Mouse (Mus musculus) frontal cortex, adult (tissue): Measurements from ENCODE around the gene Glmp.
"Not testable (repeated sequence)": the region's sequence is repeated elsewhere in the genome, so short reads cannot be mapped to it uniquely, and the experiment has no call there.

Source experiments
- ATAC-seq: cut with Nextera tagmentation; 2 replicates; pipeline ENCODE4 v1.9.2; 2017; ENCODE audit warnings: mild to moderate bottlenecking, moderate library complexity, mixed read lengths; ENCODE audit not compliant: low TSS enrichment

Gene Glmp

DNA sequence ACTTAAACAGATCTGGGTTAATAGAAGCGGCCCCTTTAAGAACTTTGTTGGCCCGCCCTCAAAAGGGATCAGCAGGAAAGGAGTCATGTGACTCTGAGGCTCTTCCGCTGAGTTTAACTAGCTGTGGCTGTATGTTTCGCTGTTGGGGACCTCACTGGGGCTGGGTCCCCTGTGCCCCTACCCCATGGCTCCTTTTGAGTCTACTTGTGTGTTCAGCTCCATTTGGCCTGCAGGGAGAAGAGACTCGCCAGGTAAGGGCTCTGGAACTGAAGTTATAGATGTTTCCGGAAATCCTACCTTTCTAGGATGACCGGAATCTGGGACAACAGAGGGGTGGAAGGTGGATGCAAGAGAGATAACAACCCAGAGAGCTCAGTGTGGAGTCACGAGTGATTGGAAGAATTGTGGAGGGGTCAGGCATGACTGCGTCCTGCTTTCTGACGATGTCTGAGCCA is at the start of gene Glmp:
TSS of gene Glmp (plus strand) at position 73 of the 455 bp plus-strand sequence.
- peak; percentile 82 for ATAC-seq

DNA sequence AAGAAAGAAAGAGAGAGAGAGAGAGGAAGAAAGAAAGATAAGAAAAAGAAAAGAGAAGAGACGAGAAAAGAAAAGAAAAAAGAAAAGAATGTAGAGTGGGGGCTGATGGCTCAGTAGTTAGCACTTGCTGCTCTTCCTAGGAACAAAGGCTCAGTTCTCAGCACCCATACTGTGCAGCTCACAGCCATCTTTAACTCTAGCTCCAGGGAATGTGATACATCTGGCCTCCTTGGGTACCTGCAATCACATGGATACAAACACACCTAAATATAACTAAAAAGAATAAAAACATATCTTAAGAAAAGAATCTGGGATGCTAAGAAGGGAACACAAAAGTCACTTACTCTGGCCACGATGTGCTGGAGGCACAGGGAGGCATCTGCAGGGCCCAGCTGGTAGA is 48.7 kb upstream of the Glmp start:
- ATAC-seq = no peak

DNA sequence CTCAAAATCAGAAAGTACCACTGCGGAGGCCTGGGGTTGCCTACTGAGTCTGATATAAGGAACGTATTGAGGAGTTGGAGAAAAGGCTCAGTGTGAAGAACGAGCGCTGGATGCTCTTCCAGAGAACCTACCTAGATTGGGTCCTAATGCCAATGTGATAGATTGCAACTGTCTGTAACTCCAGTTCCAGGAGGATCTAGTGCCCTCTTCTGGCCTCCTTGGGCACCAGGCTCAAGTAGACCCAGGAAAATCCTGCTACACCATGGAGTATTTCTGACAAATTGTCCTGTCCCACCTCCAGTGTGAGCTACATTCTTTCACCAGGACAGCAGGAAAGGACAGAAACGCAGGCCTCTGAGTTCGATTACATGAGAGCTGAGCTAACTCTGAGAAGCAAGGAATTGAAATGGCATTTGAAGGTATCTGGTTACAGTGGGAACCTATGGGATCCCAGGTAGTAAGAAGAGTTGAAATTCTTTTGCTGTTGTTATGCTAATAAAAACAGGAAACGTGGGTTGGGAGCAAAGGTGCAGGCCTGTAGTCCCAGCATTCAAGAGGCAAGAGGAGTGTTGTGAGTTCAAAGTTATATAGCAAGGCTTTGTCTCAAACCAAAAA is 48.2 kb upstream of the Glmp start:
- peak; percentile 77; the same call in 1 of the 2 replicates for ATAC-seq

DNA sequence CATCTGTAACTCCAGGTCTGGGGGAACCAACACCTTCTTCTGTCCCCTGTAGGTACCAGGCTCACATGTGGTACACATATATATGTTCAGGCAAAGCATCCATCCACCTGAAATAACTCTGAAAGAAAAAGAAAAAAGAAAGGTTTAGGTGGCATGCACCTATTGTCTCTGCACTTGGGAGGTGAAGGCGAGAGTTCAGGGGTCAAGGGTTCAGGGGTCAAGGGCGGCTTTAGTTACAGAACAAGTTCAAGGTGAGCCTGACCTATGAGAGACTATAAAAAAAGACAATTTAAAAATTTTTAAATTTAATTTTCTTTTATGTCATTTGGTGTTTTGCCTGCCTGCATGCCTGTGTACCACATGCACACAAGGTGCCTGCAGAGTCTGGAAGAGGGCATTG is 44.8 kb upstream of the Glmp start:
- no peak for ATAC-seq

DNA sequence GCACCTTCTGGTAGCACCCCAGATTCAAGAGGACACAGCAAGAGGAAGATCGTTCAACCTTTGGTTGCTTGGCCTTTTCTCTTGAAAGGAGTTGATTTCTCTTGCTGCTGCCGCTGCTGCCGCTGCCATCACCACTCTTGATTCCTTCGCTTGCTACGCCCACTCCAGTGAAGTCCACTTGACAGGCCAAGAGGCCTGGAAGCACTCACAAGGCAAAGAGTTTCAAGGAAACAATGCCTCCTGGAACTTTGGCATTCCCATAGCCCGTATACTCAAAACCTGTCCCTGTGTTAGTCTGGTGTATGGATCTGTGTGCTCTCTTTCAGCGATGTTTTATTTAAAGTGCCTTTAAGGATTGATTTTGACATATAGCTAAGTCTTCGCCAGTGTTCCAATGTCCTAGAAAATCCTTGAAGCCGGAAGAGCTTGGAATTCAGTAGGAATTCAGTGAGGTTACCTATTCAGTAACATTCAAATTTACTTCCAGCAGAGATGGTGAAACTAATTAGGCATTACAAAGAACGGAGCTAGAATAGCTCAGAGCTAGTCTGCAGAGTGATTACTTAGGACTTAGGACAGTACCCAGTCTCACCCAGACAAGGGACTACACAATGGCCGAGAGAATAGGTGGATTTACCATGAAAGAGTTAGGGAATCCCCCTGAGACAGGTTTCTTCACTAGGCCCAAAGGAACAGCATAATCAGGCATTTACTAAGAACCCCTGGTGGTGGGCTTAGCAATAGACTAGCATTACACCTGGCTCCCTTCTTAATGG is 43.5 kb upstream of the Glmp start:
- not testable (repeated sequence) for ATAC-seq

DNA sequence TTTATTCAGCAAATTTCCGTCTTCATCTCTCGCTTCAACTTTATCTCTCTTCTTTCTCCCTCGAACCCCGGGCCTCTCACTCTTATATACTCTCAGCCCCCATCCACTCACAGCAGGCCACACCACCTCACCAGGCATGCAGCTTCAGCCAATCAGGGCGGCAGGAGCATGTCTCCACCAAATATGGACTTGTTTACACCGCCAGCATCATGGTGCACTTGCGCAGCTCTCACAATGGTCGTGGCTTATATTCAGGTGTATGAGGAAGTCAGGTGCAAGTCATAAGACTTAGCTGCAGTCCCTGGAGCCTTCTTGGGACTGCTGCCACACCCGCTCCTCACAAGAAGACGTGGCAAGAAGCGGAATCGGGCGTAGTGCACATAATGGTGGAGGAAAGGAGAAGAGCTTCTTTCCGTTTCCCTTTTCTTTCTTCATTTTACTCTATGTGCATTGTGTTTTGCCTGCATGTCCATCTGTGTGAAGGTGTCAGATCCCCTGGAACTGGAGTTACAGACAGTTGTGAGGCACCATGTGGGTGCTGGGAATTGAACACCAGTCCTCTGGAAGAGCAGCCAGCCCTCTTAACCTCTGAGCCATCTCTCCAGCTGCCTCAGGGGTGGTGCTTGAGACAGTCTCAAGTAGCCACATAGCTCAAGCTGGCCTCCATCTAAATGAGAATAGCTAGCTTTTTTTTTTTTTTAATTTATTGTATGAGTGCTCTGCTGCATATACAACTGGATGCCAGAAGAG is 39.8 kb upstream of the Glmp start:
- ATAC-seq = not testable (repeated sequence)

DNA sequence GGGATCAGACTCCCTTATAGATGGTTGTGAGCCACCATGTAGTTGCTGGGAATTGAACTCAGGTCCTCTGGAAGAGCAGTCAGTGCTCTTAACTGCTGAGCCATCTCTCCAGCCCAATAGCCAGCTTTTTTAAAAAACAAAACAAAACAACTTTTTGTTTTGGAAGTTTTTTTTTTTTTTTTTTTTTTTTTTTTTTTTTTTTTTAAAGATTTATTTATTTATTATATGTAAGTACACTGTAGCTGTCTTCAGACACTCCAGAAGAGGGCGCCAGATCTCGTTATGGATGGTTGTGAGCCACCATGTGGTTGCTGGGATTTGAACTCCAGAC is 39.3 kb upstream of the Glmp start:
- ATAC-seq = not testable (repeated sequence)

DNA sequence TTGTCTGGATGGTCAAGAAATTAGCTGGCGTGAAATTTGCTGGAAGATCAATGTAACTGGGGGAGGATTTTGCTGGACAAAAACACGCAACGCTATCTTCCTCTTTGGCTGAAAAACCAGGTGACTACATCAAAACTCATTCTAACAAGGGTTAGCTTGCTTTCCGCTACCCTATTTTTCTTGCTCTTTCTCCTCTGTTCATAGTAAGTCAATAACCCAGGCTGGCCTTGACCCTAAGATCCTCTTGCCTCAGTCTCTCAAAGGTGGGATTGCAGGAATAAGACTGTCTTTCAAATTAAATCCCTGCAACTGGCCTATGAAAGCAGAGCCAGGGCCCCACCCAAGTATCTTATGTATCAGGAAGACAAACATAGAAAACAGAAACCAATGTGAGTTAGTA is 37.7 kb upstream of the Glmp start, which contains the start of gene Gm38392:
TSS of gene Gm38392 (minus strand) at position 101 of the 400 bp plus-strand sequence.
- no peak for ATAC-seq

DNA sequence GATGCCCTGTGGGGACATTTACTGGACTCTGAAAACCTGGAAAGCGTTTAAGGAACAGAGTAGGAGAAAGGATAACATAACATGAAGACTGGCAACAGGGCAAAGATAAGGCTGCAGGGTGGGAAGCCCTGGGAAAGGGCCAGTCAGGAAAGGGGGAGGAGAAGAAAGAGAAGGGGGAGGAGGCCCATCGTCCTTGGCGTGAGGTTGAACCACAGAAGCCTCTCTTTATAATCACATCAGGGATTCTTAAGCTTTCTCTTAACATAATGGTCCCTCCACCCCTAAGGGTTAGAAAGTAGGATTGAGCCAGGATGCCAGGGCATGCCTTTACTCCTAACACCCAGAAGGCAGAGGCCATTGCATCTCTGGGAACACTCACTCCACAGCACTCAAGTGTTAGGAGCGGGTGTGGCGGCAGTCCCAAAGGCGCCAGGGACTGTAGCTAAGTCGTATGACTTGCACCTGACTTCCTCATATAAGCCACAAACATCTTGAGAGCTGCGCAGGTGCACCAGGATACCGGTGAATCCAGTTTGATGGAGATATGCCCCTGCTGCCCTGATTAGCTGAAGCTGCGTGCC is 36.6 kb upstream of the Glmp start:
- not testable (repeated sequence) for ATAC-seq

DNA sequence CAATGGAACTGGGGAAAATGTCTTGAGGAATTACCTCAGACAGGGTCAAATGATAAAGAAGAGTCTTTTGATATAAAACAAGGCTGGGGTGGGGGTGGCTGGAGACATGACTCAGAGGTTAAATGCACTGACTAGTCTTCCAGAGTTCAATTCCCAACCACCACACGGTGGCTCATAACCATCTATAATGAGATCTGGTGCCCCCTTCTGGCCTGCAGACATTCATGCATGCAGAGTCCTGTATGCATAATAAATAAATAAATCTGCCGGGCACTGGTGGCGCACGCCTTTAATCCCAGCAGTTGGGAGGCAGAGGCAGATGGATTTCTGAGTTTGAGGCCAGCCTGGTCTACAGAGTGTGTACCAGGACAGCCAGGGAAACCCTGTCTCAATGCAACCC is 32.9 kb upstream of the Glmp start:
- no peak for ATAC-seq

DNA sequence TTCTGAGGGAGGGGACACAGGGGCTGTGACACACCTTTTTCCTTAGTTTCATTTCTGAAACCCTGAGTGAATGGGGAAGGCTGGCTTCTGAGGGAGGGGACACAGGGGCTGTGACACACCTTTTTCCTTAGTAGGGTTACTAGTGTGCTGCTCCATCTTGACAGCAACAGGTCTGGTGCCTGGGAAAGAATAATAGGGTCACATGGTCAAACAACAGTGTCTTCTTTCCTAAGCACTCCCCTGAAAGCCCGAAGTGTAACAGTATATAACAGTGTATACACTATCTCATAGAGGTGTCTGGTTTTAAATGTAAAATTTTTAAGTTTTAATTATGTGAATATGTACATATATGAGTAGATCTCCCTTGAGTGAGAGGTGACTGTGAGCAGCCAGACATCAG is 29.6 kb upstream of the Glmp start:
- not testable (repeated sequence) for ATAC-seq

DNA sequence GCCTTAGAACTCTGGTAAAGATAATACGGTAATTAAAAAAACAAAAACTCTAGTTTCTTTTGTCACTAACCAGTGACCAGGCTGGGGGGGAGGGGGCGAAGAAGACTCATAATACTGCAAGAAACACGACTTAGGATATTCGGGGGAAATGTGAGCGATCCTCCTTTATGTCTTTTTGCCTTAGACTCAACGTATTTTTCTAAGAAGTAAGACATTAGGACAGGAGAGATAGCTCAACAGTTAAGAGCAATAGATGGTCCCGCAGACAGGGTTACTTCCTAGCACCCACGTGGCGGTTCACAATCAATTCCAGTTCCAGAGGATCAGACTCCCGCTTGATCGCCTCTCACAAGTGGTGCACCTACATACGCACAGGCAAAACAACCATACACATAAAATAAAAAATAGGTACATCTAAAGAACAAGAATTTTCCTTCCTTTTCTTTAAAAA is 28.7 kb upstream of the Glmp start:
- no peak for ATAC-seq

DNA sequence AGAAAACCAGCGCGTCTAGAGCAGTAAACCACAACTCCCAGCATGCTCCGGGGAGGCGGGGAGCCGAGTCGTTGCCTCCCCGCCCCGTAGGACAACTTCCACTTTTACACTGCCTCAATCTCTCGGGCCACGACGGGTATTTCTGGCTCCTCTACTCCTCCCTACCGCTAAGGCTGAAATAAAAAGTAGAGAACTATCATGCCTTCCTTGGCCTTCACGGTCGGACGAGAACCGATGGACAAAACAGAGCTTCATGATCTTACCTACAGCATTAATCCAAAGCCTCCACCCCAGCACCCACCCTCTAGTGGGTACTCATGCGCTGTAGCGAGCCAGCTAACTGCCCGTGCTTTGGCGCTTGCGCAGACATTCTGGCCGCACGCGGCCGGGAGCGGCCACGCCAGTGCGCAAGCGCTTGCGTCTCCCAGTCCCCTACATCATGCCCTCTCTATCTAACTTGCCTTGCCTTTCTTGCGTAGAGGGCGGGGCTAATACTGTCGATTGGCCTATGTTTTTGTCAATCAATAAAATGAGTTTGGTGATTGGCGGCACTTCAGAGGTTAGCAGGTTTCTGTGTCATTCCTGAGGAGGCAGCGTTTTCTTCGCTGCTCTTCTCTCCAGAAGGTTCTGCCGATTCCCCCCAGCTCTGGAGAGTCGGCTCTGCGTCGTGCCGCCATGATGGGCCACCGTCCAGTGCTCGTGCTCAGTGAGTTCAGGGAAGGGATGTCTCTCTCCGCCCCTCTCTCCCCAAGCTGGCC is 28.1 kb upstream of the Glmp start, which contains the start of the genes Tsacc and Cct3:
TSS of gene Tsacc (minus strand) at position 439 of the 758 bp plus-strand sequence.
TSS of gene Cct3 (plus strand) at position 556 of the 758 bp plus-strand sequence.
- peak; percentile 96 for ATAC-seq

DNA sequence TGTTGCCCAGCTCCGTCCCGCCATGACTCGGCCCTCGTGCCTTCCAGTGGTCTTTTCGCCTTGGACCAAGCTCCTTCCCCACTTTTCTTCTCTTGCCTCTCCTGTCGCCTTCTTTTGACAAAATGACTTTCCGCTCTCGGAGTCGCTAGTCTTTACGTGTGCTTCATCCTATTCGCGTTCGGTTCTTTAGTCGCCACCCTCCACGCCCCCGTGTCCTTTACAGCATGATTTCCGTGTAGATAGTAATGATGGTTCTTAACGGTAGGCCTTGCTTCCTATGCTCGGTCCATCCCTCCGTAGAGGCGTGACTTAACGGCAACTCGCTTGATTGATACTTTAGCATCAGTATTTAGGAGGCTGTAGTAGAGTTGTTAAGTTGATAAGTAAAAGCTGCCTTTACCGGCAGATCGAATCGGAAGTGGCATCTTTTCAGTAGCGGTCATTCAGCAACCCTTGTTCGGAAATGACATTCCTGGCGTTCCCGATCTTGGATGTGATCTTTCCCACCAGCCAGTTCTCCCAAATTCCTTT is 27.4 kb upstream of the Glmp start:
- peak; percentile 70 for ATAC-seq

DNA sequence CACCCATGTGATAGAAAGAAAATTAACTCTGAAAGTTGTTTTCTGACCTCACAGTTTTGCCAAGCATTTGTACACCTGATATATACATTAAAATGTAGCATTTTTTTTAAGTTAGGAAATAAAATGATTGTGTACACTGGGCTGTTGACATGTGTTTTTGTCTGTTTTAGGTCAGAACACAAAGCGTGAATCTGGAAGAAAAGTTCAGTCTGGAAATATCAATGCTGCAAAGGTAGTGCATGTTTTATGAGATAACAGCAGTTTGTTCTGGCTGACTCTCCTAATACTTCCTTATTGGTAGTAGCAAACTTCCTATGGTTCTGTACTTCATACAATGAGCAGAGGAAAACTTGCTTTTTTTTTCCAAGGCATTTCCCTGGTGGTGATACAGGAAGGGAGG is 25.7 kb upstream of the Glmp start:
- ATAC-seq = no peak

DNA sequence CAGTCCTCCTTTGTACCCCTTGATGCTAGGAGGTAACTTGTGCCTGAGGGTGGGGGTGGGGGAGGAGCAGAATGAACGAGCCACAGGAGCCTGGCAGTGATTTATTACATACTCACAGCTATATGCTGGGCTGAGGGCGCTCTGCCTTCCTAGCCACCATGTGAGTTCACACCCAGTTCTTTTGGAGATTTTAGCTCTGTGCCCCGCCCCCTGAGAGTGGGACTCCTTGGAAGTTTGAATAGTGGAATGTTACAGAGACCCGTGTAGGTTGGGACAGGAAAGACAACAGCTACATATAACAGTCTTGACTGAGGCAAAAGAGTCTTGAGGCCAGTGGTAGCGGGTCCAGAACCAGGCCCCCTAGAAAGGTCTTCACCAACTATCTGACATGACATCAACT is 4.1 kb downstream of the Glmp start:
- no peak for ATAC-seq

DNA sequence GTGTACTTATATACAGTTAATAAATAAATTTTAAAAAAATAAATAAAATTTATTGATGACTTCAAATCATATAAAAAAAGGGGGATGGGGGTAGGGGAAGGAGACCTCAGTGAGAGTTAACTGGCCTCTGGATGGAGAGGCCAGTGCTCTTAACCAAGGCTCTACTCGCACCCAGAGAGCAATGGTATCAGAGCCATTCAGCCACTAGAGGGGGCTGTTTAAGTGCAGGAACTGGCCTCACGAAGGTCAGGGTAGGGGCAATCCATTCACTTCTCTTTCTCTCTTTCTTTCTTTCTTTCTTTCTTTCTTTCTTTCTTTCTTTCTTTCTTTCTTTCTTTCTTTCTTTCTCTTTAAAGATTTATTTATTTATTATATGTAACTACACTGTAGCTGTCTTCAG is 6.5 kb downstream of the Glmp start:
- no peak for ATAC-seq

DNA sequence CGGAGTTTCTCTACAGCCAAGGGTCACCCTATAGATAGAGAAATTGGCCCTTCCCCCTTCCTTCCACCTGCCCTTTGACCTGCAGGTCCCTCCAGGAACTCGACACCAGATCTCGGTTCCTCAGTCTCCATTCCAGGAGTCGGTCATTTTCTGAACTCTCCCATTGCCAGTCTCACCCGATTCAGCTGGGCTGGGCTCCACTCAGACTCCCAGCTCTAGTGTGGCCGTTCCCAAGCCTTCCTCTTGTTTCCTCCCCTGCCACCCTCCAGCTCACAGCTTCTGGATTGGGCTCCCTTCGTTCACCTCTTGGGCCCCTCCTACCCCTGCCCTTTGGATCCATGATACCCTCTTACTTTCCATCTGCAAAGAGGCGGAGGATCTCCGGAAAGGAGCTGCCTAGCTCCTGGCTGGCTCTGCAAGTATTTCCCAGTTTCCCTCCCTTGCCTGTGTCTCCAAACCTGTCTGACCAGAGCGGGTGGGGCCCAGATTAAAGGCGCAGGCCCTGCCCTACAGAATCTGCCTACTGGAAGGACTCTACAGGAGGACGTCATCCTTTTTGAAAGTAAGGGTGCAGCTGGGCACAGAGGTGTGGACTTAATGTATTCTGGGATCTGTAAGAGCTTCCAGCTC is 9.3 kb downstream of the Glmp start:
- no peak for ATAC-seq

DNA sequence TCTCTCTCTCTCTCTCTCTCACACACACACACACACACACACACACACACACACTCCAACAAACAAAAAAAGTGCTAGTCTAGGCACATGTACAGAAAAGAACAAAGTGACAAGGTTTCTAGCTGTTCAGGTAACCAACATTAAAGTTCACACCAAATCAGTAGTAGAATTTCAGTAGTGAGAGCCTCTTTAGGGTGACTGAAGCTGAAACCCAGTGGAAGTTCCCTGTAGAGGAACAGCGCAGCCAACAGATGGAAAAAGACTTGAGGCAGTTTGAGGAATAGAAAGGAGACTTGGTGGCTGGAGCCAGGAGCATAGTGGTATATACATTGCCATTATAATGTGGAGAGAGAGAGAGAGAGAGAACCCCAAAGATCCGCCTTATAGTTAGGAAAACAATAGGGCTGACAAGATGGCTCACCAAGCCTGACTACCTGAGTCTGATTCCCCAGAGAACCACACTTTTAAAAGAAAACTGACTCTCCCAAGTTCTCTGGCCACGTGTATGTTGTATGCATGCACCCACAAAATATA is 10.1 kb downstream of the Glmp start:
- ATAC-seq = no peak

DNA sequence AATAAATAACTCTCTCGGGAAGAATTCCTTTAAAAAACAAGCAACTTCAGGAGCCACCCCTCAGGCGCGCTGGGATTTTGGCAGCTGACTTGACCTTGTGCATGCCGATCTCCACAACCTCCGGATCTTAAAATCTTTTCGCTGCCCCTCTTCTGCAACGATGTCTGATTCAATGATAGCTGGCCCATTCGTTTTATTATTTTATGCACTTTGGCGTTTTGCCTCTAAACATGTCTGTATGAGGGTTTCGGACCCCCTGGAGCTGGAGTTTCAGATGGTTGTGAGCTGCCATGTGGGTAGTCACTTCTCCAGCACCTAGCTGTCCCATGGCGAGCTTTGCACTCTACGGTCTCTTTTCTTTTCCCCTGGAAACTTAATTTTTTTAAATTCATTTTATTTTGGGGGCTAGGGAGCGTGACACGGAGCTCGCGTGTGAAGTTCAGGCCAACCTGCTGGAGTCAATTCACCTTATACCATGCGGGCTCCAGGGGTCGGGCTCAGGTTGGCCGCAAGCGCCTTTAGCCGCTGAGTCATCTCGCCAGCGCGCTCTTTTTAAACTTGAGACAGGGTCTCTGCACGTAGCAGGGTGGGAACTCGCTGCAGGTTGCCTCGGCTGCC is 10.7 kb downstream of the Glmp start:
- peak; percentile 6; the same call in 1 of the 2 replicates for ATAC-seq
